Mouse (Mus musculus): ENCODE results near the gene Slc2a1. TPM values are rescaled to one million over a fixed set of nuclear protein-coding genes. Genes with fewer than 3 reads are reported as not detected.

Slc2a1 gene
- total RNA-seq, 2 experiments from 2014 or later = 92.2 to 127 TPM

- Histone ChIP-seq H3K27ac (peak overlapping the region; percentile 76), H3K4me3 (no peak overlapping the region)
- no peak for TF ChIP-seq CTCF (IDR thresholded peaks at IDR 0.05)
- intact Hi-C loops (cut with DNase I) = no loop called here
- DNase-seq (ENCODE audit: extremely low spot score in 1 of 2, low spot score in 2 of 2) = peak; percentile 38 to 43
Measured at GRCm38 (mm10) chr4:119102350-119103126, 6.0 kb upstream of the Slc2a1 start.

- DNase-seq (ENCODE audit: extremely low spot score in 1 of 2, low spot score in 2 of 2) = no peak
- no peak for TF ChIP-seq CTCF (IDR thresholded peaks at IDR 0.05)
- Histone ChIP-seq H3K4me3 (no peak overlapping the region), H3K27ac (peak overlapping the region; percentile 41; the same call in 1 of the 2 replicates)
- intact Hi-C loops (cut with DNase I) = no loop called here
Measured at GRCm38 (mm10) chr4:119104847-119105246, 3.7 kb upstream of the Slc2a1 start.

GRCm38 (mm10) chr4:119105704-119106103 lies 2.8 kb upstream of the Slc2a1 start:
- peak overlapping the region; percentile 41 for H3K27ac ChIP-seq
- peak; percentile 60 to 62 for DNase-seq (ENCODE audit: extremely low spot score in 1 of 2, low spot score in 2 of 2)
- H3K4me3 ChIP-seq = peak overlapping the region; percentile 37
- intact Hi-C loops (cut with DNase I) = no loop called here
- TF ChIP-seq CTCF (IDR thresholded peaks at IDR 0.05) = no peak

- intact Hi-C loops (cut with DNase I) = loop anchor here (2.0 kb wide), 2 partner anchors 31 to 103 kb away; no protein-coding TSS in a partner anchor
- DNase-seq (ENCODE audit: extremely low spot score in 1 of 2, low spot score in 2 of 2) = no peak
- Histone ChIP-seq H3K27ac (peak overlapping the region; percentile 99), H3K4me3 (no peak overlapping the region)
- TF ChIP-seq CTCF (IDR thresholded peaks at IDR 0.05) = no peak
Measured at GRCm38 (mm10) chr4:119107867-119108266, 644 bp upstream of the Slc2a1 start.

- H3K27ac ChIP-seq = peak overlapping the region; percentile 53
- no peak for TF ChIP-seq CTCF (IDR thresholded peaks at IDR 0.05)
- intact Hi-C loops (cut with DNase I) = loop anchor here (2.0 kb wide), 2 partner anchors 29 to 105 kb away; no protein-coding TSS in a partner anchor
- DNase-seq (ENCODE audit: extremely low spot score in 1 of 2, low spot score in 2 of 2) = no peak
- H3K4me3 ChIP-seq = peak overlapping the region; percentile 99
Measured at GRCm38 (mm10) chr4:119109640-119110039, 1.1 kb downstream of the Slc2a1 start.

- peak overlapping the region; percentile 99 for H3K4me3 ChIP-seq
- intact Hi-C loops (cut with DNase I) = no loop called here
- no peak for DNase-seq (ENCODE audit: extremely low spot score in 1 of 2, low spot score in 2 of 2)
- H3K27ac ChIP-seq = peak overlapping the region; percentile 40
- TF ChIP-seq CTCF (IDR thresholded peaks at IDR 0.05) = no peak
Measured at GRCm38 (mm10) chr4:119110512-119110911, 2.0 kb downstream of the Slc2a1 start.

- Histone ChIP-seq H3K4me3 (peak overlapping the region; percentile 99), H3K27ac (peak overlapping the region; percentile 53; the same call in 1 of the 2 replicates)
- intact Hi-C loops (cut with DNase I) = no loop called here
- no peak for DNase-seq (ENCODE audit: extremely low spot score in 1 of 2, low spot score in 2 of 2)
- TF ChIP-seq CTCF (IDR thresholded peaks at IDR 0.05) = no peak
Measured at GRCm38 (mm10) chr4:119111410-119111809, 2.9 kb downstream of the Slc2a1 start.

GRCm38 (mm10) chr4:119112256-119112885 lies 3.9 kb downstream of the Slc2a1 start:
- intact Hi-C loops (cut with DNase I) = no loop called here
- H3K27ac ChIP-seq = peak overlapping the region; percentile 53
- DNase-seq (ENCODE audit: extremely low spot score in 1 of 2, low spot score in 2 of 2) = no peak
- TF ChIP-seq CTCF (IDR thresholded peaks at IDR 0.05) = no peak
- H3K4me3 ChIP-seq = peak overlapping the region; percentile 99

GRCm38 (mm10) chr4:119115611-119116070 lies 7.1 kb downstream of the Slc2a1 start:
- TF ChIP-seq CTCF (IDR thresholded peaks at IDR 0.05) = no peak
- DNase-seq (ENCODE audit: extremely low spot score in 1 of 2, low spot score in 2 of 2) = no peak
- H3K27ac ChIP-seq = no peak overlapping the region
- intact Hi-C loops (cut with DNase I) = no loop called here
- peak overlapping the region; percentile 5; the same call in 1 of the 2 replicates for H3K4me3 ChIP-seq

GRCm38 (mm10) chr4:119116336-119116735 lies 7.8 kb downstream of the Slc2a1 start:
- DNase-seq (ENCODE audit: extremely low spot score in 1 of 2, low spot score in 2 of 2) = no peak
- Histone ChIP-seq H3K4me3 (no peak overlapping the region), H3K27ac (no peak overlapping the region)
- TF ChIP-seq CTCF (IDR thresholded peaks at IDR 0.05) = peak; percentile 4
- intact Hi-C loops (cut with DNase I) = no loop called here

- intact Hi-C loops (cut with DNase I) = no loop called here
- Histone ChIP-seq H3K27ac (no peak overlapping the region), H3K4me3 (no peak overlapping the region)
- no peak for DNase-seq (ENCODE audit: extremely low spot score in 1 of 2, low spot score in 2 of 2)
- no peak for TF ChIP-seq CTCF (IDR thresholded peaks at IDR 0.05)
Measured at GRCm38 (mm10) chr4:119117571-119117970, 9.1 kb downstream of the Slc2a1 start.

GRCm38 (mm10) chr4:119118659-119119077 lies 10.2 kb downstream of the Slc2a1 start:
- DNase-seq (ENCODE audit: extremely low spot score in 1 of 2, low spot score in 2 of 2) = no peak
- H3K4me3 ChIP-seq = no peak overlapping the region
- H3K27ac ChIP-seq = peak overlapping the region; percentile 7; the same call in 1 of the 2 replicates
- no peak for TF ChIP-seq CTCF (IDR thresholded peaks at IDR 0.05)
- intact Hi-C loops (cut with DNase I) = no loop called here

All from left cerebral cortex, adult 2 months (tissue).